Comparison of ENCODE assay signal across 8 mouse cellular contexts in the genomic region with DNA sequence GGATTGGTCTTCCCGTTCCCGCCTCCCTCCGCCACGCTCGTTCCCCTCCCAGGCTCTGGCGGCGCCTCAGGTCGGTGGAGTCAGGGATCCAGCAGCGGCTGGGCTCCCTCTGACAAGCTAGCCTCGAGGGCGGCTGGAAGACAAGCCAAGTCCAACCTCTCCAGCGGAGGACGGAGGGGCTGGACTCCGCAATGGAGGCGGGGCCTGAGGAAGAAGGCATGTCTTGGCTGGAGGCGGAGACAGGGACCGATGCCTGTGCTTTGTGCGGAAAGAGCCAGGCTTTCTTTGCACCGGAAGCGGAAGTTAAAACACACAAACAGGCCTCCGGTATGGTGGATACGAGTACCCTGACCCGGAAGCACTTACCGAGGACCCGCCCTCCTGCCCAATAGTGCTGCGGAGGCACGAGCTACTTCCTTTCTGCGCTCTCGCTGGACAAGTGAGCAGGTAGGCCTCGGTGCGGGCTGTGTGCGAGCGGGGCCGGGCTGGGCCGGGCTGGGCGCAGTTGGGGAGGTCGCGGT. TPM values are rescaled to one million over a fixed set of nuclear protein-coding genes. Genes with fewer than 3 reads are reported as not detected.
DNase-seq lines count a peak whose midpoint lies in the region; ATAC-seq and TF ChIP-seq lines count a peak whose summit lies in the region.

Gene Rps21 (plus strand): TSS at position 377 of the 521 bp plus-strand sequence.

- TF ChIP-seq CTCF in gastrocnemius, adult 2 months (IDR thresholded peaks at IDR 0.05) = no peak
- no peak for TF ChIP-seq CTCF in hindbrain, postnatal 0 days (IDR thresholded peaks at IDR 0.05; ENCODE audit: low read depth)
- no peak for TF ChIP-seq CTCF in left cerebral cortex, adult 2 months (IDR thresholded peaks at IDR 0.05)

- ATAC-seq in common myeloid progenitor, adult 5-6 weeks (replicated peaks; ENCODE audit: low read depth, poor library complexity, severe bottlenecking) = peak; percentile 91
- peak; percentile 96 for ATAC-seq in hindbrain, postnatal 0 days
- peak; percentile 89 for ATAC-seq in megakaryocyte, adult 5-6 weeks (ENCODE audit: poor library complexity, severe bottlenecking)

- under 1% methylated on average over 38 of the region's 38 CpGs for WGBS in hindbrain, postnatal 0 days

- peak; percentile 100 for DNase-seq in ZHBTc4 (ENCODE audit: low read depth, low spot score)
- peak; percentile 99 for DNase-seq in gastrocnemius, adult 2 months
- peak; percentile 100 for DNase-seq in hindbrain, postnatal 0 days (ENCODE audit: low spot score)
- DNase-seq in left cerebral cortex, adult 2 months (ENCODE audit: extremely low spot score in 1 of 2, low spot score in 2 of 2) = peak; percentile 94 to 97
- DNase-seq in right cerebral cortex, adult 2 months (ENCODE audit: low spot score in 2 of 2) = peak; percentile 97 to 98
- peak; percentile 98 for DNase-seq in urinary bladder, postnatal 14 days (ENCODE audit: low spot score)

- H3K36me3 ChIP-seq in hindbrain, postnatal 0 days (ENCODE audit: insufficient read depth, low read length) = peaks cover 30% of the 10 kb centered on the region; the same call in 1 of the 2 replicates

- intact Hi-C loops in gastrocnemius, adult 2 months (cut with DNase I) = loop anchor here (10.0 kb wide), 1 partner anchor 342 kb away; no protein-coding TSS in a partner anchor
- intact Hi-C loops in left cerebral cortex, adult 2 months (cut with DNase I) = no loop called here

- H3K27me3 ChIP-seq in hindbrain, postnatal 0 days (ENCODE audit: insufficient read depth, low read length) = no peaks in the 10 kb centered on the region

- H3K4me2 ChIP-seq in hindbrain, postnatal 0 days (ENCODE audit: low read depth, low read length) = peak within 1 kb of the TSS; percentile 88

- H3K27ac ChIP-seq in gastrocnemius, adult 2 months = peak within 1 kb of the TSS; percentile 95
- H3K27ac ChIP-seq in hindbrain, postnatal 0 days = peak within 1 kb of the TSS; percentile 92
- peak within 1 kb of the TSS; percentile 86 for H3K27ac ChIP-seq in left cerebral cortex, adult 2 months

- H3K4me3 ChIP-seq in gastrocnemius, adult 2 months = peak within 1 kb of the TSS; percentile 76
- H3K4me3 ChIP-seq in hindbrain, postnatal 0 days (ENCODE audit: low read length) = peak within 1 kb of the TSS; percentile 81
- peak within 1 kb of the TSS; percentile 94 for H3K4me3 ChIP-seq in left cerebral cortex, adult 2 months

- peaks cover 7% of the 10 kb centered on the region for H3K4me1 ChIP-seq in hindbrain, postnatal 0 days (ENCODE audit: insufficient read depth, low read length)

- no peaks in the 10 kb centered on the region for H3K9me3 ChIP-seq in hindbrain, postnatal 0 days (ENCODE audit: low read length)

- H3K9ac ChIP-seq in hindbrain, postnatal 0 days (replicated peaks; ENCODE audit: low read length) = peak within 1 kb of the TSS; percentile 88

RNA-seq across cellular contexts. Expression of gene Rps21, which starts in this region (rescaled TPM):
- 3,441 and 4,282 TPM in 2 replicates for total RNA-seq in common myeloid progenitor, adult 5-6 weeks (2017)
- 100 to 1,000 TPM; 359 to 473 TPM for total RNA-seq in gastrocnemius, adult 2 months (2021)
- 752 and 857 TPM in 2 replicates for total RNA-seq in hindbrain, postnatal 0 days (2014; rRNA removed)
- 445 and 465 TPM in 2 replicates for polyA plus RNA-seq in hindbrain, postnatal 0 days (2015; fragmentation: Nextera tagmentation; extraction: Ambion mirVana)
- 100 to 1,000 TPM; 682 to 702 TPM for total RNA-seq in left cerebral cortex, adult 2 months (2021)
- 1,036 and 1,070 TPM in 2 replicates for total RNA-seq in megakaryocyte, adult 5-6 weeks (2015)
- 1,935 and 2,289 TPM in 2 replicates for total RNA-seq in megakaryocyte, adult 5-6 weeks (2017)

Comparison
In these comparisons a context has a peak if more than half of its experiments do, and no peak if none do; other contexts are left out.
1. Peak in every context shown above with its lines: DNase-seq, ATAC-seq, H3K4me3 ChIP-seq and H3K27ac ChIP-seq.